Mouse (Mus musculus): Measurements from ENCODE around the gene Pou3f3.

DNA sequence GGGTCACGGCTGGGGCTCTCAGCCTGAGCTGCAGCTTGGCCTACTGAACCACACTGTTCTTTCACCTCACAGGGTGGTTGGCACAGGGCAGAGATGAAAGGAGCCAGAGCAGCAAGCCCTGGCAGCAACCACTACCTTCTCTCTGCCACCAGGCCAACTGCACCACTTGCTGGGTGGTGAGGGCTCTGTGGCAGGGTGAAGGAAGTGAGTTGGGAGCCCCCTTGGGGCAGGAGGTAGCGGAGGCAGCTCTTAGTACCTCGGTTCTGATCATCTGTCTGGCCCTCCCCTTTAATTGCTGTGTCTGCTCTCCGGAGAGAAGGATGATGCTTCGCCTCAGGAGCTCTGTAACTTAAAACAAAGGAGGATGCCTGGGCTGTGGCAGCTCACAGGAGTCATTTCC, 23.0 kb downstream of the Pou3f3 start:
- no peak for TF ChIP-seq POLR2A (IDR thresholded peaks at IDR 0.05; ENCODE audit: borderline replicate concordance, low read depth, low read length)
- TF ChIP-seq CTCF (IDR thresholded peaks at IDR 0.05; ENCODE audit: low read depth, low read length), result no peak

Measured in bone marrow macrophage, adult 2 months (primary cell).